9 mouse cellular contexts compared by ENCODE assay signal in the genomic region with DNA sequence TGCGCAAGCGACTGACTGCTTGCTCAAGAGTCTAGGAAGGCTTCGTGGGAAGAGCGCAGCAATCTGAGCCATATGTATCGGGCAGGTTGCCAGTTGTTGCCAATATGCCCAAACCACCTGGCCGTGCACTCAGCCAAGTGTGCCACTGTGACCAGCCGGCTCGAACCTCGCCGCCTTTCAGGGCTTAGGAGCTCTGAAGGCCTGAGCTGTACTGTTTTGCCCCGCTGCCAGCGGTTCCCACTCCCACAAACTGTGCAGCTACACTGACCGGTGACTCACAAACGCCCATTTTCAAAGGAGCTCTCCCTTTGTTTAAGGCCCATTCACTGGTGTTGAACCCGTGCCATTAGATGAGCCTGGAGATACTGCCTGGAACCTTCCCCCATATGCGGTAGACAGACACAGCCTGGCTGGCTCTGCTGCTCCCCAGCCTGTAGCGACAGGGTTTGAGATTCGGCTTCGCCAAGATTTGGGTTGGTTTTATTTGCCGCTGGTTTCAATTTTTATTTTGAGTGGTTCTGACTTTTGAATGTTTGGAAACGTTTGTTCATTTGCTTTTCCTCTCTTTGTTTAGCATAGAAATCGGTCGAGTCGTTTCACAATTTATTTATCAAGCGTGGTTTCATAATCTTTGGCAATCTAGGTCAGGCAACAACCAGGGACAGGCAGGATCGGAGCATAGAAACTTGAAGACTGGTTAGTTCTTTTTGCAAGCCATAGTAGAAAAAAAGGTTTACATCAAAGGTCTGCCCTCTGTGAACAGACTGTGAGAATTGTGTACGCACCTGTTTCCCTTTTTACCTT.
DNase-seq lines count a peak whose midpoint lies in the region; ATAC-seq and TF ChIP-seq lines count a peak whose summit lies in the region.
"Had no signal": no experiment of that assay in that cellular context is flagged by ENCODE, and none has a peak within 500 bp of the region (broad histone marks: within the 10 kb centered on the region; RNA-seq: fewer than 3 reads in every experiment).

No protein-coding gene starts in this region.

- no peaks in the 10 kb centered on the region for H3K27me3 ChIP-seq in midbrain, embryonic 13.5 days
- no peaks in the 10 kb centered on the region for H3K27me3 ChIP-seq in midbrain, embryonic 10.5 days (ENCODE audit: low read depth, poor library complexity, severe bottlenecking)
- no peaks in the 10 kb centered on the region for H3K27me3 ChIP-seq in cerebellum, adult 2 months (ENCODE audit: control insufficient read depth, insufficient read depth, low read length)
- H3K27me3 ChIP-seq in liver, postnatal 0 days (ENCODE audit: insufficient read depth, low read length): no peaks in the 10 kb centered on the region

- no peaks in the 10 kb centered on the region for H3K9me3 ChIP-seq in midbrain, embryonic 13.5 days
- H3K9me3 ChIP-seq in midbrain, embryonic 10.5 days (replicated peaks): no peaks in the 10 kb centered on the region
- no peaks in the 10 kb centered on the region for H3K9me3 ChIP-seq in liver, postnatal 0 days (ENCODE audit: low read length)

- no peak; the same call in 1 of the 2 replicates for TF ChIP-seq CTCF in cerebellum, adult 2 months (IDR thresholded peaks at IDR 0.05; ENCODE audit: borderline replicate concordance, insufficient read depth, low read depth, low read length)
- no peak for TF ChIP-seq CTCF in liver, postnatal 0 days (IDR thresholded peaks at IDR 0.05; ENCODE audit: low read depth)

- H3K36me3 ChIP-seq in midbrain, embryonic 13.5 days: no peaks in the 10 kb centered on the region
- H3K36me3 ChIP-seq in midbrain, embryonic 10.5 days: no peaks in the 10 kb centered on the region
- no peaks in the 10 kb centered on the region for H3K36me3 ChIP-seq in liver, postnatal 0 days (replicated peaks; ENCODE audit: insufficient read depth, low read length)

- peaks cover 23% of the 10 kb centered on the region for H3K4me1 ChIP-seq in midbrain, embryonic 13.5 days (replicated peaks)
- peaks cover 4% of the 10 kb centered on the region; the same call in 1 of the 2 replicates for H3K4me1 ChIP-seq in midbrain, embryonic 10.5 days
- peaks cover 29% of the 10 kb centered on the region for H3K4me1 ChIP-seq in cerebellum, adult 2 months (ENCODE audit: control insufficient read depth, insufficient read depth, low read length)
- peaks cover 10% of the 10 kb centered on the region for H3K4me1 ChIP-seq in liver, postnatal 0 days (ENCODE audit: insufficient read depth)

- no peak for DNase-seq in midbrain, embryonic 10.5 days (ENCODE audit: low spot score)
- peak; percentile 97 for DNase-seq in cerebellum, adult 2 months
- DNase-seq in gastrocnemius, postnatal 25 days: peak; percentile 18
- DNase-seq in liver, postnatal 0 days: peak; percentile 32
- DNase-seq in right cerebral cortex, postnatal 25 days: peak; percentile 61
- no peak for DNase-seq in urinary bladder, postnatal 25 days (ENCODE audit: low spot score)
- DNase-seq in kidney, adult 9 months: no peak

- peak; percentile 50; the same call in 1 of the 2 replicates for TF ChIP-seq EP300 in liver, postnatal 0 days (IDR thresholded peaks at IDR 0.05; ENCODE audit: low read depth)

- WGBS in midbrain, embryonic 13.5 days: 77% methylated on average over 27 of the region's 27 CpGs
- 91% methylated on average over 27 of the region's 27 CpGs for WGBS in midbrain, embryonic 10.5 days
- WGBS in cerebellum, adult 2 months: 5% methylated on average over 27 of the region's 27 CpGs
- WGBS in liver, postnatal 0 days (ENCODE audit: insufficient replicate concordance): 69% methylated on average over 27 of the region's 27 CpGs

- no peak overlapping the region for H3K4me2 ChIP-seq in midbrain, embryonic 13.5 days (replicated peaks)
- peak overlapping the region; percentile 24; the same call in 1 of the 2 replicates for H3K4me2 ChIP-seq in liver, postnatal 0 days (ENCODE audit: low read depth, low read length)

- no peak overlapping the region for H3K4me3 ChIP-seq in midbrain, embryonic 13.5 days (replicated peaks)
- no peak overlapping the region for H3K4me3 ChIP-seq in midbrain, embryonic 10.5 days
- peak overlapping the region; percentile 35 for H3K4me3 ChIP-seq in cerebellum, adult 2 months (replicated peaks; ENCODE audit: insufficient read depth, low read depth, low read length)
- H3K4me3 ChIP-seq in liver, postnatal 0 days (ENCODE audit: low read depth, low read length): no peak overlapping the region

- H3K9ac ChIP-seq in midbrain, embryonic 13.5 days (replicated peaks): no peak overlapping the region
- H3K9ac ChIP-seq in liver, postnatal 0 days (replicated peaks): peak overlapping the region; percentile 44; the same call in 1 of the 2 replicates

- 0 out of 2 replicates have a peak, but pooled peaks have one; percentile 19 for TF ChIP-seq POLR2A in cerebellum, adult 2 months (IDR thresholded peaks at IDR 0.05; ENCODE audit: borderline replicate concordance, insufficient read depth, low read length)

- peak overlapping the region; percentile 60 for H3K27ac ChIP-seq in midbrain, embryonic 13.5 days
- H3K27ac ChIP-seq in midbrain, embryonic 10.5 days (replicated peaks): no peak overlapping the region
- peak overlapping the region; percentile 45 for H3K27ac ChIP-seq in cerebellum, adult 2 months (ENCODE audit: insufficient read depth, low read length)
- H3K27ac ChIP-seq in liver, postnatal 0 days (ENCODE audit: low read depth): peak overlapping the region; percentile 90
- H3K27ac ChIP-seq: kidney, postnatal 0 days had no signal

- peak; percentile 92 for ATAC-seq in midbrain, embryonic 13.5 days
- ATAC-seq in liver, postnatal 0 days: peak; percentile 77

Comparison
In these comparisons a context has a peak if more than half of its experiments do, and no peak if none do; other contexts are left out.
1. DNase-seq: peak in cerebellum, adult 2 months (2 of 2), gastrocnemius, postnatal 25 days (single experiment), liver, postnatal 0 days (single experiment) and right cerebral cortex, postnatal 25 days (single experiment); none in midbrain, embryonic 10.5 days (single experiment), urinary bladder, postnatal 25 days (single experiment) and kidney, adult 9 months (single experiment).